Mouse (Mus musculus) limb, embryonic 15.5 days (tissue): ENCODE results near the gene Prm3. TPM values are rescaled to one million over a fixed set of nuclear protein-coding genes. Genes with fewer than 3 reads are reported as not detected.

Experiments
- ATAC-seq: fragments of 200-750 bp; cut with Nextera tagmentation; 2 replicates; pipeline ENCODE4 v1.8.0; 2017; ENCODE audit warnings: low read depth, moderate TSS enrichment; ENCODE audit not compliant: insufficient number of reproducible peaks, low FRiP score, low TSS enrichment
- H3K27ac ChIP-seq: fragments of 300-500 bp; sonication (generic); 2 replicates; pipeline ENCODE4 v1.5.1; 2015; ENCODE audit warnings: moderate library complexity, mild to moderate bottlenecking, inconsistent platforms
- H3K27me3 ChIP-seq: fragments of 300-500 bp; sonication (generic); 2 replicates; pipeline ENCODE4 v1.6.1; 2015; ENCODE audit warnings: inconsistent platforms
- H3K36me3 ChIP-seq: fragments of 300-500 bp; sonication (generic); 2 replicates; pipeline ENCODE4 v1.6.1; 2015; ENCODE audit warnings: inconsistent platforms
- H3K4me1 ChIP-seq: fragments of 300-500 bp; sonication (generic); 2 replicates; pipeline ENCODE4 v1.6.1; 2015; ENCODE audit warnings: inconsistent platforms
- H3K4me2 ChIP-seq: fragments of 300-500 bp; sonication (generic); 2 replicates; pipeline ENCODE4 v1.6.1; 2015; ENCODE audit warnings: mild to moderate bottlenecking, inconsistent platforms
- H3K4me3 ChIP-seq: fragments of 300-500 bp; sonication (generic); 2 replicates; pipeline ENCODE4 v1.5.1; 2015; ENCODE audit warnings: mild to moderate bottlenecking, inconsistent platforms
- H3K9ac ChIP-seq: fragments of 300-500 bp; sonication (generic); 2 replicates; pipeline ENCODE4 v1.6.1; 2015; ENCODE audit warnings: inconsistent platforms
- H3K9me3 ChIP-seq: fragments of 300-500 bp; sonication (generic); 2 replicates; pipeline ENCODE4 v1.6.1; 2016; ENCODE audit warnings: inconsistent platforms
- WGBS: fragments of 180-500 bp; shearing (Covaris S2); methylation state at CpG from one replicate; pipeline ENCODE4 v1.1.7; 2015; 5-methylcytosine and 5-hydroxymethylcytosine counted together
- polyA plus RNA-seq: library from polyadenylated mRNA; unstranded; fragments of >200 nt; fragmentation: Nextera tagmentation; extraction: Ambion mirVana; gene quantifications from 2 replicates; pipeline ENCODE4 v1.2.1, GENCODE M21; 2015

The Prm3 gene
- polyA plus RNA-seq, 1 experiment from 2014 or later: not detected

GRCm38 (mm10) chr16:10788271-10788670, 2.4 kb downstream of the Prm3 start, which contains the start of gene Tnp2:
Gene Tnp2, minus strand, starts transcription at chr16:10788660.
- Histone ChIP-seq H3K27me3 (no peaks in the 10 kb centered on the region), H3K4me3 (no peak within 1 kb of the TSS), H3K9me3 (no peaks in the 10 kb centered on the region), H3K27ac (peak within 1 kb of the TSS; percentile 100), H3K9ac (no peak within 1 kb of the TSS), H3K36me3 (no peaks in the 10 kb centered on the region), H3K4me2 (no peak within 1 kb of the TSS), H3K4me1 (peaks cover 34% of the 10 kb centered on the region)
- ATAC-seq: no peak
- 49% methylated on average over 16 of the region's 16 CpGs for WGBS

- H3K36me3 ChIP-seq: no peaks in the 10 kb centered on the region
These were observed 3.1 kb downstream of the Prm3 start for GRCm38 (mm10) chr16:10787548-10788058.

GRCm38 (mm10) chr16:10786782-10787547, 3.7 kb downstream of the Prm3 start:
- Histone ChIP-seq H3K4me2 (peak overlapping the region; percentile 80), H3K27me3 (no peaks in the 10 kb centered on the region), H3K4me1 (peaks cover 47% of the 10 kb centered on the region), H3K27ac (peak overlapping the region; percentile 100), H3K36me3 (no peaks in the 10 kb centered on the region), H3K4me3 (no peak overlapping the region), H3K9ac (no peak overlapping the region), H3K9me3 (no peaks in the 10 kb centered on the region)
- WGBS: 54% methylated on average over 4 of the region's 4 CpGs
- no peak for ATAC-seq

More at GRCm38 (mm10) chr16:10787548-10788058, 3.1 kb downstream of the Prm3 start:
- H3K4me2 ChIP-seq: no peak overlapping the region
- H3K27me3 ChIP-seq: no peaks in the 10 kb centered on the region
- 82% methylated on average over 7 of the region's 7 CpGs for WGBS
- H3K9me3 ChIP-seq: no peaks in the 10 kb centered on the region
- peak overlapping the region; percentile 100 for H3K27ac ChIP-seq
- no peak overlapping the region for H3K4me3 ChIP-seq
- H3K4me1 ChIP-seq: peaks cover 41% of the 10 kb centered on the region
- no peak for ATAC-seq
- H3K9ac ChIP-seq: no peak overlapping the region

- peak overlapping the region; percentile 80 for H3K9ac ChIP-seq
- peaks cover 54% of the 10 kb centered on the region for H3K4me1 ChIP-seq
- no peaks in the 10 kb centered on the region for H3K36me3 ChIP-seq
- peak overlapping the region; percentile 100 for H3K27ac ChIP-seq
- H3K4me2 ChIP-seq: peak overlapping the region; percentile 80
- H3K4me3 ChIP-seq: peak overlapping the region; percentile 85
- WGBS: under 1% methylated on average over 9 of the region's 9 CpGs
- H3K9me3 ChIP-seq: no peaks in the 10 kb centered on the region
- H3K27me3 ChIP-seq: no peaks in the 10 kb centered on the region
- 0 out of 2 replicates have a peak, but pooled peaks have one; percentile 2 for ATAC-seq
These were observed 4.4 kb downstream of the Prm3 start for GRCm38 (mm10) chr16:10786288-10786687.

GRCm38 (mm10) chr16:10785371-10786231, 5.1 kb downstream of the Prm3 start, which contains the start of gene Socs1:
Gene Socs1, minus strand, starts transcription at chr16:10785536.
- Histone ChIP-seq H3K9me3 (no peaks in the 10 kb centered on the region), H3K36me3 (no peaks in the 10 kb centered on the region), H3K4me2 (peak within 1 kb of the TSS; percentile 80), H3K4me3 (peak within 1 kb of the TSS; percentile 85), H3K9ac (peak within 1 kb of the TSS; percentile 80), H3K4me1 (peaks cover 60% of the 10 kb centered on the region), H3K27me3 (no peaks in the 10 kb centered on the region), H3K27ac (peak within 1 kb of the TSS; percentile 100)
- ATAC-seq: peak; percentile 88
- under 1% methylated on average over 59 of the region's 59 CpGs for WGBS

GRCm38 (mm10) chr16:10784793-10785370, 5.8 kb downstream of the Prm3 start:
- Histone ChIP-seq H3K27me3 (no peaks in the 10 kb centered on the region), H3K27ac (peak overlapping the region; percentile 100), H3K4me3 (peak overlapping the region; percentile 85), H3K36me3 (no peaks in the 10 kb centered on the region), H3K9me3 (no peaks in the 10 kb centered on the region), H3K4me1 (peaks cover 66% of the 10 kb centered on the region), H3K4me2 (peak overlapping the region; percentile 80), H3K9ac (peak overlapping the region; percentile 80)
- under 1% methylated on average over 54 of the region's 55 CpGs for WGBS
- peak; percentile 87 for ATAC-seq

GRCm38 (mm10) chr16:10783883-10784792, 6.6 kb downstream of the Prm3 start:
- WGBS: 1% methylated on average over 81 of the region's 81 CpGs
- Histone ChIP-seq H3K27me3 (no peaks in the 10 kb centered on the region), H3K4me1 (peaks cover 66% of the 10 kb centered on the region), H3K9ac (peak overlapping the region; percentile 80), H3K4me2 (peak overlapping the region; percentile 80), H3K36me3 (no peaks in the 10 kb centered on the region), H3K4me3 (peak overlapping the region; percentile 85), H3K9me3 (no peaks in the 10 kb centered on the region), H3K27ac (peak overlapping the region; percentile 100)
- no peak for ATAC-seq

GRCm38 (mm10) chr16:10783451-10783850, 7.3 kb downstream of the Prm3 start:
- peak overlapping the region; percentile 85 for H3K4me3 ChIP-seq
- peak overlapping the region; percentile 80 for H3K4me2 ChIP-seq
- H3K27ac ChIP-seq: peak overlapping the region; percentile 100
- H3K27me3 ChIP-seq: no peaks in the 10 kb centered on the region
- ATAC-seq: no peak
- no peaks in the 10 kb centered on the region for H3K9me3 ChIP-seq
- H3K9ac ChIP-seq: peak overlapping the region; percentile 14; the same call in 1 of the 2 replicates
- WGBS: 38% methylated on average over 8 of the region's 8 CpGs
- H3K36me3 ChIP-seq: no peaks in the 10 kb centered on the region
- H3K4me1 ChIP-seq: peaks cover 66% of the 10 kb centered on the region

GRCm38 (mm10) chr16:10783152-10783434, 7.6 kb downstream of the Prm3 start:
- Histone ChIP-seq H3K9me3 (no peaks in the 10 kb centered on the region), H3K36me3 (no peaks in the 10 kb centered on the region), H3K4me1 (peaks cover 64% of the 10 kb centered on the region), H3K4me2 (peak overlapping the region; percentile 80), H3K27me3 (no peaks in the 10 kb centered on the region), H3K4me3 (peak overlapping the region; percentile 85), H3K9ac (peak overlapping the region; percentile 14; the same call in 1 of the 2 replicates), H3K27ac (peak overlapping the region; percentile 64)
- WGBS: 18% methylated on average over 1 of the region's 1 CpGs
- no peak for ATAC-seq

GRCm38 (mm10) chr16:10782377-10783151, 8.2 kb downstream of the Prm3 start:
- Histone ChIP-seq H3K4me1 (peaks cover 64% of the 10 kb centered on the region), H3K36me3 (no peaks in the 10 kb centered on the region), H3K9ac (no peak overlapping the region), H3K27me3 (no peaks in the 10 kb centered on the region), H3K4me2 (peak overlapping the region; percentile 80), H3K9me3 (no peaks in the 10 kb centered on the region), H3K4me3 (peak overlapping the region; percentile 85), H3K27ac (peak overlapping the region; percentile 64)
- ATAC-seq: no peak
- WGBS: 41% methylated on average over 6 of the region's 6 CpGs
